Mouse (Mus musculus): Measurements from ENCODE around the gene Fzd5. TPM values are rescaled to one million over a fixed set of nuclear protein-coding genes. Genes with fewer than 3 reads are reported as not detected.
A peak's percentile ranks its signal among the peaks of the same experiment; 100 is the strongest.

Gene Fzd5
- polyA plus RNA-seq, 1 experiment from 2014 or later: 2.1 TPM

DNA sequence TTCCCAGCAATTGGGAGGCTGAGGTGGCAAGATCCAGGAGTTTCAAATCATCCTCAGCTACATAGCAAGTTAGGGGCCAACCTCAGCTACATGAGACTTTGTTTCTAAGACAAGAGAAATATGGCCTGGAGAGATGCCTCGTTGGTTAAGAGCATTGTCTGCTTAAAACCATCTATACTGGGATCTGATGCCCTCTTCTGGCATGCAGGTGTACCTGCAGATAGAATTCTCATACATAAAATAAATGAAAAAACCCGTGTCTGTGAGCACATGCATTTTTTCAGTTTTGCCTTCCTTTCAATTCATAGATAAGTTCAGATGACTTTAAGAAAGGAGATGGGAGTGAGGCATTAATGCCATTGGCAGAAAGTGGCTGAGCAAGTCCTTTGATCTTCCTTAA lies 27.7 kb downstream of the Fzd5 start:
- Histone ChIP-seq H3K27me3 (no peaks in the 10 kb centered on the region), H3K9ac (no peak overlapping the region), H3K4me1 (replicated peaks) (peaks cover 22% of the 10 kb centered on the region), H3K4me2 (no peak overlapping the region), H3K9me3 (replicated peaks) (no peaks in the 10 kb centered on the region), H3K27ac (replicated peaks) (no peak overlapping the region), H3K4me3 (replicated peaks) (no peak overlapping the region), H3K36me3 (replicated peaks) (no peaks in the 10 kb centered on the region)
- no peak for ATAC-seq (ENCODE audit: insufficient read depth)
- WGBS (ENCODE audit: insufficient replicate concordance): 9% methylated on average over 2 of the region's 2 CpGs

DNA sequence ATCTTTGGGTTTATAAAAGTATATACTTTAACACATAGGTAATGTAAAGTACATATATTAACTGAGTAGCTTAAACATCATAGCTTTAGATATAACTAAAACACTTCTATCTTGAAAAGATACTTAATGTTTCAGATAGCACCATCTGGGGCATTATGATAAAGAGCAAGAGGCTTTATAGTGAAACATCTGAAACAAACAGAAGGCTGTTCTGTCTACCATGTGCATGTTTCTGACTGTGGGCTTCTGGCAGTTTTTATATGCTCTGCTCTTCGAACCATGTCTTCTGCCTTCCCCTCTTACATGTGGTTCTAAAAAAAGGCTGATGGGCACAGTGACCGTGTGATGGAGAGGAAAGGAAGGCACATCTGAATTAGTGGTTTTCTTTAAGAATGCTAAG lies 30.9 kb downstream of the Fzd5 start:
- no peak overlapping the region for H3K4me3 ChIP-seq (replicated peaks)
- no peak overlapping the region for H3K9ac ChIP-seq
- peaks cover 22% of the 10 kb centered on the region for H3K4me1 ChIP-seq (replicated peaks)
- peak; percentile 60 for ATAC-seq (ENCODE audit: insufficient read depth)
- WGBS (ENCODE audit: insufficient replicate concordance): 48% methylated on average over 2 of the region's 2 CpGs
- no peaks in the 10 kb centered on the region for H3K27me3 ChIP-seq
- no peak overlapping the region for H3K4me2 ChIP-seq
- H3K9me3 ChIP-seq (replicated peaks): no peaks in the 10 kb centered on the region
- H3K27ac ChIP-seq (replicated peaks): no peak overlapping the region
- H3K36me3 ChIP-seq (replicated peaks): no peaks in the 10 kb centered on the region

DNA sequence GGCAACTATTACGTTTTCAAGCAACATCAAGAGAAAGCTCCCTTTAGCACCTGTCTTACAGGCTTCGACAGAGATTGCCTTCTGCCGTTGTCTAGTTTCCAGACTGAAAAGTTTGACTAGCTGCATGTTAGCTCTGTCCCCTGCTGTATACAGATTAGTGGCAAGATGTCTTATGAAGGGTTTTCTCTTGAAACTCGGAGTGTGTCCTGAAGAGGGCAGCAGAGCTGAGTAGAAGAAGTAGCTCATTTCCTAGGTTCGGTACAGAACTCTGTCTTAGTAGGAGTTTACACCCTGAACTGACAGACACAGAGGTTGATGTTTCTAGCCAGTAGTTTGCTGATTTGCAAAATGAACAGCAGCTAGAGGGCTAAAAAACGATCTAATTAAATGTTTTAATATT lies 32.3 kb downstream of the Fzd5 start:
- H3K4me2 ChIP-seq: no peak overlapping the region
- no peak overlapping the region for H3K9ac ChIP-seq
- no peaks in the 10 kb centered on the region for H3K36me3 ChIP-seq (replicated peaks)
- peaks cover 21% of the 10 kb centered on the region for H3K4me1 ChIP-seq (replicated peaks)
- no peak overlapping the region for H3K27ac ChIP-seq (replicated peaks)
- H3K9me3 ChIP-seq (replicated peaks): no peaks in the 10 kb centered on the region
- WGBS (ENCODE audit: insufficient replicate concordance): 33% methylated on average over 6 of the region's 6 CpGs
- no peak overlapping the region for H3K4me3 ChIP-seq (replicated peaks)
- no peak; the same call in 1 of the 2 replicates for ATAC-seq (ENCODE audit: insufficient read depth)
- H3K27me3 ChIP-seq: no peaks in the 10 kb centered on the region

DNA sequence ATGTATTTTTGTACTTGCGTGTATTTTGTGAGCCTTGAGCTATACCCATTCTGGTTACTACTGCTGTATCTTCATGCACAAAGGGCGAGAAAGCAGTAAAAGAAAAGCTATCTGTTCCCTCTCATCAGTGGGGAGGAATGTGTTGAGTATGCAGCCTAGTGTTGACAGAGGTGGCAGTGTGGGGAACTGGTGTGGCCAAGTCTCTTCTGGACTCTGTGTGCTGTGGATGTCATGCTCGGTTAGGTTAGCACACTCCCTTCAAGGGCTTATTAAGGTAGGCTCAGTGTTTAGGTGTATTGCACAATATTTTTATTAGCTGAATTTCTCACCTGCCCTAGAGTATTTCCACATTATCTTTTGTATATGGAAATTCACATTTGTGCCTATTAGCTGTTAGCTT lies 35.8 kb downstream of the Fzd5 start:
- 64% methylated on average over 3 of the region's 3 CpGs for WGBS (ENCODE audit: insufficient replicate concordance)
- Histone ChIP-seq H3K4me1 (replicated peaks) (peaks cover 14% of the 10 kb centered on the region), H3K36me3 (replicated peaks) (no peaks in the 10 kb centered on the region), H3K9ac (no peak overlapping the region), H3K4me2 (no peak overlapping the region), H3K9me3 (replicated peaks) (no peaks in the 10 kb centered on the region), H3K27ac (replicated peaks) (no peak overlapping the region), H3K27me3 (no peaks in the 10 kb centered on the region), H3K4me3 (replicated peaks) (no peak overlapping the region)
- no peak for ATAC-seq (ENCODE audit: insufficient read depth)

DNA sequence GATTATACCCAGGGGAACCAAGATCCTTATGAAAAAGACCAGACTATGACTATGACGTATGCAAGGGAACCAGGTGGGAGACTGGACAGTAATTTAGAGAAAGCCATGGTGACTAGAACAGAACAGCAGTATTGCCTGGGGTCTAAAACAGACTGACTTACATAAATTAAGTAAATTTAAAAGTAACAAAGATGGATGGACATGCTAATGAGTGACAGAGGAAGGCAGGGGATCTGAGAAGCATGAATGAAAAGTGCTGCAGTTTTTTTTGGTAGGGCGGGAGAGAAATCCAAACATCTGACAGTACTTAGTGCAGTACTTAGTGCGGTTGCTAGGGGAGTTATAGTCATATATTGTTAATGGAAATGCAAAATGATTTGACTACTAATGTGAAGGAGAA lies 42.4 kb downstream of the Fzd5 start:
- Histone ChIP-seq H3K9me3 (replicated peaks) (no peaks in the 10 kb centered on the region), H3K9ac (no peak overlapping the region), H3K4me3 (replicated peaks) (no peak overlapping the region), H3K27me3 (0 out of 2 replicates have a peak, but pooled peaks cover 2% of the 10 kb centered on the region), H3K4me2 (no peak overlapping the region), H3K4me1 (replicated peaks) (peaks cover 15% of the 10 kb centered on the region), H3K27ac (replicated peaks) (no peak overlapping the region), H3K36me3 (replicated peaks) (no peaks in the 10 kb centered on the region)
- WGBS (ENCODE audit: insufficient replicate concordance): 77% methylated on average over 3 of the region's 3 CpGs
- no peak for ATAC-seq (ENCODE audit: insufficient read depth)

DNA sequence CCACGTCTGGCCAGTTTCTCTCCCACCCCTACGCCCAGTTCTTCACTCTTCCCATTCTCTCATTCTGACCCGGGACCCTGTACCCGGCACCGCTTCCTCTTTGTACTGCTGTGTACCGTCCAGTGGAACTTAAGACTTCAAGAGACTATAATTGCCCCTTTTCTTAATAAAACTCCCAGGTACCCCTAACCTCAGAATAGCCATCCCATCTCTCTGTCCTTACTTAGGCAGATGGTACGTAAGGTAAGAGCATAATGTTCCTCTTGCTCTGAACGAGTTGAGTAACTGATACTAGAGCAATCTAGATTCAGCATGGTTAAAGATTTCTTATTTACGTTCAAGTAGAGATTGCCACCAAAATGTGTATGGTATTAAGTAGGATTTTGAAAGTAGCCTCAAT lies 46.0 kb downstream of the Fzd5 start:
- no peak for ATAC-seq (ENCODE audit: insufficient read depth)
- no peaks in the 10 kb centered on the region for H3K9me3 ChIP-seq (replicated peaks)
- H3K36me3 ChIP-seq (replicated peaks): no peaks in the 10 kb centered on the region
- 7% methylated on average over 9 of the region's 9 CpGs for WGBS (ENCODE audit: insufficient replicate concordance)
- H3K27me3 ChIP-seq: 0 out of 2 replicates have a peak, but pooled peaks cover 2% of the 10 kb centered on the region
- H3K27ac ChIP-seq (replicated peaks): peak overlapping the region; percentile 82; the same call in 1 of the 2 replicates
- H3K4me3 ChIP-seq (replicated peaks): peak overlapping the region; percentile 73
- peak overlapping the region; percentile 85 for H3K9ac ChIP-seq
- H3K4me1 ChIP-seq (replicated peaks): peaks cover 34% of the 10 kb centered on the region
- peak overlapping the region; percentile 99 for H3K4me2 ChIP-seq

DNA sequence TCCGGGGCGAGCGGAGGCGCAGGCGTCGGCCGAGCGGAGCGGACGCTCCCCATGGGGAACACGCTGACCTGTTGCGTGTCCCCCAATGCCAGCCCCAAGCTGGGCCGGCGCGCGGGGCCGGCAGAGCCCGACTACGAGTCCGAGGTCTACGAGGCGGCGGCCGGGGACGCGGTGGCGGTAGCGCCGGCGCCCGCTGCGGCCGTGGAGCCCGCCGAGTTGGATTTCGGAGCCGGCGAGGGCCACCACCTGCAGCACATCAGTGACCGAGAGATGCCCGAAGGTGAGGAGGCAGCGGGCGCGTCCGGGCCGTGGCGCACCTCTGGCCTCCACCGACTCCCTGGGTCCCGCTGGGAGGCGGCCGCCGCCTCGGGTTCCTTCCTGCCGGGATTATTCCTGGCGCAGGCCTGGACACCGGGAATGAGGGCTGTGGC lies 46.4 kb downstream of the Fzd5 start:
- Histone ChIP-seq H3K27me3 (0 out of 2 replicates have a peak, but pooled peaks cover 2% of the 10 kb centered on the region), H3K9ac (peak overlapping the region; percentile 85), H3K9me3 (replicated peaks) (no peaks in the 10 kb centered on the region), H3K4me1 (replicated peaks) (peaks cover 34% of the 10 kb centered on the region), H3K4me3 (replicated peaks) (peak overlapping the region; percentile 73), H3K4me2 (peak overlapping the region; percentile 99), H3K36me3 (replicated peaks) (no peaks in the 10 kb centered on the region), H3K27ac (replicated peaks) (peak overlapping the region; percentile 82)
- ATAC-seq (ENCODE audit: insufficient read depth): peak; percentile 9
- WGBS (ENCODE audit: insufficient replicate concordance): 0% methylated on average over 52 of the region's 55 CpGs

DNA sequence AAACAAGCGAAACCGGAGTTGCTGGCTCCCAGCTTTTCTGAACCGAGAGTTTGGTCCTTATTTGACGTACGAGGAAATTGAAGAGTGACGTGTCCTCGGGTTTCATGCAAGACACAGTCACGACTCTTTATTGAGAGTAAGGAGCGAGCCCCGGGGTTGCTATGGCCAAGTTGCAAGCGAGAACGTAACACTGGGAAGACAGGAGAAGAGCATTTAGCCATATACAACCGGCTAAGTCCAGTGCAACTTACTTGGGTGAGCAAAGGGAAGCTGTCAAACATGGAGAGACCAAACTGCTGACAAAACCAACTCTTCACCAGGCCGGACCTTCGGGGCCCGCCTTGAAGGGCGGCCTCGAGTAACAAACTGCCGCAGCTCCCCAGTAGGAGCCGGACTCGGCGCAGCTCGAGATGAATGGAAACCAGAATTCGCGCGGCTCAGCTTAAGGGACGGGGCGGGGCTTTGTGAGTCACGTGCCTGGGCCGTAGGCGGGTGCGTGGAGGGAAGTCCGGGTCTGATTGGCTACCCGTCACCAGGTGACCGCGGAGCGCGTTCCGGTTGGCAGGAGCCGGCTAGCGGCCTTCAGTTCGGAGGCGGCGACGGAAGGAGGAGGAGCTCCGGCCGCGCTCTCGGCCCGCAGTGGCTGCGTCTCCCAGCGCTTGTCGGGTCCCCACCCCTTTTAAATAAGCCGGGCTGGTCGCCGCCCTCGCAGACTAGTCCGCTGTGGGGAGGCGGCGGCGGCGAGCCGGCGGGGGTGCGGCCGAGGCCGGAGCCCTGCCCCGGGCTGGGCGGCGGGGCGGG lies 47.1 kb downstream of the Fzd5 start, which contains the start of gene Ccnyl1:
Ccnyl1 (plus strand) TSS at position 243 of the 801 bp plus-strand sequence.
- Histone ChIP-seq H3K4me3 (replicated peaks) (peak within 1 kb of the TSS; percentile 73), H3K9ac (peak within 1 kb of the TSS; percentile 85), H3K9me3 (replicated peaks) (no peaks in the 10 kb centered on the region), H3K4me1 (replicated peaks) (peaks cover 34% of the 10 kb centered on the region), H3K27me3 (0 out of 2 replicates have a peak, but pooled peaks cover 2% of the 10 kb centered on the region), H3K36me3 (replicated peaks) (no peaks in the 10 kb centered on the region), H3K27ac (replicated peaks) (peak within 1 kb of the TSS; percentile 86), H3K4me2 (peak within 1 kb of the TSS; percentile 99)
- peak; percentile 98 for ATAC-seq (ENCODE audit: insufficient read depth)
- WGBS (ENCODE audit: insufficient replicate concordance): under 1% methylated on average over 71 of the region's 71 CpGs

DNA sequence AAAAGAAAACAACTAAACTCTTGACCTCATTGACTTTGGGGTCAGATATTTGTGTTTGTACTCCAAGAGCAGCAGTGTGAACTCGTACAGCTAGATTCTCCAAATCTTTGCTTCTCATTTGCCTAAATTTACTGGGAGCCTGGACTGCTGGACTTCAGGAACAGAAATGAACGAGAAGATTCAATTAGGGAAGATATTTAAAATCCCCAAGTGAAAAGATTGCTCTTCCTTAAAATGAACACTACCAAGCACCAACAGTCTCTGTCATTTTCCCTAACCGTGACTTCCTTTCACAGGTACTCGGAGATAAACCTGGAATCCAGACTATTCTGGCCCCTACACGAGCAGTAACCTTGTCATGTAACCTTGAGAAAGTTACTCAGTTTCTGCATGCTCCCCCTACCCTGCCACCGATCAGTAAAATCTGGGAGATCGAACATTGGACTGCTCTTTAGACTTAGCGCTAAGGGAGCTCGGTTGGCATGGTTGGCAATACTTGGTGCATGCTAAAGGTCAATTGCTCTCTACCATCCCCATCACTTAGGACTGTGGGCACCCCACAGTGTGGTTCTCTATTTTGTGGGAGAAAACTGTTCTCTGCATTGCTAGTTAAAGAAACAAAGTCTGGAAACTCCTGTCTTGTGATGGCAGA lies 47.9 kb downstream of the Fzd5 start:
- Histone ChIP-seq H3K9me3 (replicated peaks) (no peaks in the 10 kb centered on the region), H3K4me3 (replicated peaks) (peak overlapping the region; percentile 73), H3K27me3 (0 out of 2 replicates have a peak, but pooled peaks cover 2% of the 10 kb centered on the region), H3K9ac (peak overlapping the region; percentile 70), H3K27ac (replicated peaks) (peak overlapping the region; percentile 86), H3K4me2 (peak overlapping the region; percentile 99), H3K36me3 (replicated peaks) (no peaks in the 10 kb centered on the region), H3K4me1 (replicated peaks) (peaks cover 37% of the 10 kb centered on the region)
- ATAC-seq (ENCODE audit: insufficient read depth): no peak
- 17% methylated on average over 9 of the region's 9 CpGs for WGBS (ENCODE audit: insufficient replicate concordance)

DNA sequence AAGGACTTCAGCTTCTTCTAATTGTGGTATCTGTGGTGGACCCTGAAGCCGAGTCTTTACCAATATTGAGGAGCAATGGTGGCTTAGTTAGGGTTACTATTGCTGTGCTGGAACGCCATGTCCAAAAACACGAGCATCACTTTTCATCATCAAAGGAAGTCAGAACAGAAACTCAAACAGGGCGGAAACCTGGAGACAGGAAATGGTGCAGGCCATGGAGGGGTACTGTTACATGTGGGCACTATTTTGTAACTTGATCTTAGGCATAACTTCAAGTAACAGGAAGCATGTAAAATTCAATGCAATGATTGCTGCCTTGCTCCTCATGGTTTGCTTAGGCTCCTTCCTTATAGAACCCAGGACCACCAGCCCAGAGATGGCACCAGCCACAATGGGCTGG lies 49.5 kb downstream of the Fzd5 start:
- Histone ChIP-seq H3K9ac (no peak overlapping the region), H3K27me3 (no peaks in the 10 kb centered on the region), H3K27ac (replicated peaks) (no peak overlapping the region), H3K9me3 (replicated peaks) (no peaks in the 10 kb centered on the region), H3K4me2 (no peak overlapping the region), H3K4me3 (replicated peaks) (no peak overlapping the region), H3K4me1 (replicated peaks) (peaks cover 43% of the 10 kb centered on the region), H3K36me3 (replicated peaks) (no peaks in the 10 kb centered on the region)
- no peak for ATAC-seq (ENCODE audit: insufficient read depth)
- WGBS (ENCODE audit: insufficient replicate concordance): 78% methylated on average over 4 of the region's 4 CpGs

DNA sequence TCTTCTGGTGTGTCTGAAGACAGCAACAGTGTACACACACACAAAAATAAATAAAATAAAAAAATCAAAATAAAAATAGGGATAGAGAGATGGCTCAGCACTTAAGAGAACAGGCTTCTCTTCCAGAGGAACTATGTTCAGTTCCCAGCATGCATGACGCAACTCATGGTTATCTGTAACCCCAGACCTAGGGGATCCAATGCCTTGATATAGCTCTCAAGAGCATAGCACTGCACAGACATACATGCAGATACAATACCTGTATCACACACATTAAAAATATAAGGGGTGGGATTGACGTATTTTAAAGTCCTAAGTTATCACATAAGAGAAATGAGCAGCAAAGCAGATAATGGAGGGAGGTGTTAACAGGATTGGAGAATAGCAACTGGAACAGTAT lies 53.1 kb downstream of the Fzd5 start:
- no peaks in the 10 kb centered on the region for H3K27me3 ChIP-seq
- no peak overlapping the region for H3K4me3 ChIP-seq (replicated peaks)
- WGBS (ENCODE audit: insufficient replicate concordance): 40% methylated on average over 2 of the region's 2 CpGs
- H3K27ac ChIP-seq (replicated peaks): no peak overlapping the region
- no peak overlapping the region for H3K9ac ChIP-seq
- ATAC-seq (ENCODE audit: insufficient read depth): peak; percentile 47; the same call in 1 of the 2 replicates
- no peaks in the 10 kb centered on the region for H3K9me3 ChIP-seq (replicated peaks)
- H3K4me2 ChIP-seq: no peak overlapping the region
- no peaks in the 10 kb centered on the region for H3K36me3 ChIP-seq (replicated peaks)
- peaks cover 21% of the 10 kb centered on the region for H3K4me1 ChIP-seq (replicated peaks)
